Mouse (Mus musculus): ENCODE data around the gene Atp6v1c2.

DNA sequence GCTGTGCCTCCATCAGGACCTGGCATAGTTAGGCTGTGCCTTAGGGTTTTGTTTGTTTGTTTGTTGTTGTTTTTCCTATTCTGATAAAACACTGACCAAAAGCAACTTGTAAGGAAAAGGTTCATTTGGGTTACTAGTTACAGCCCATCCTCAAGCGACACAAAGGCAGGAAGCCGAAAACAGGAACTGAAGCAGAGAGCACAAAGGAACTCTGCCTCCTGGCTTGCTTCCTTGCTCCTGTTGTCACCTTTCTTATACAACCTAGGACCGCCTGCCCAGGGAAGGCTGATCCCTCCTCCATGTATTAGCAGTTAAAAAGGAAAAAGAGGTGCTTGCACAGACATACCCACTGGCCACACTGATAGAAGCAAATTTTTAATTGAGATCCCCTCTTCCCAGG lies 65.3 kb downstream of the Atp6v1c2 start:
- no peak for TF ChIP-seq POLR2A (IDR thresholded peaks at IDR 0.05; ENCODE audit: insufficient read depth, low read depth, low read length)
- TF ChIP-seq CTCF (IDR thresholded peaks at IDR 0.05), result no peak

Data from heart, adult 2 months (tissue).